Comparison of ENCODE assay signal across 8 mouse cellular contexts in genomic region chr17:28528043-28528351, GRCm38 (mm10). TPM values are rescaled to one million over a fixed set of nuclear protein-coding genes. Genes with fewer than 3 reads are reported as not detected.
DNase-seq lines count a peak whose midpoint lies in the region; ATAC-seq and TF ChIP-seq lines count a peak whose summit lies in the region.

No protein-coding gene starts in this region.

- no peak for TF ChIP-seq POLR2A in cerebellum, adult 2 months (IDR thresholded peaks at IDR 0.05; ENCODE audit: borderline replicate concordance, insufficient read depth, low read length)

- no peaks in the 10 kb centered on the region for H3K27me3 ChIP-seq in cerebellum, adult 2 months (ENCODE audit: control insufficient read depth, insufficient read depth, low read length)

- no peak overlapping the region for H3K4me3 ChIP-seq in cerebellum, adult 2 months (replicated peaks; ENCODE audit: insufficient read depth, low read depth, low read length)

- peak; percentile 71 to 78 for ATAC-seq in hematopoietic stem cell, adult 5-6 weeks (replicated peaks in 1 of 2; ENCODE audit: insufficient read depth in 1 of 2, low FRiP score in 2 of 2, low TSS enrichment in 1 of 2, low read depth in 1 of 2, poor library complexity in 2 of 2, severe bottlenecking in 2 of 2)

- DNase-seq in MN1 (ENCODE audit: low spot score), result peak; percentile 86
- DNase-seq in cerebellum, adult 2 months, result peak; percentile 77 to 85
- DNase-seq in forelimb bud, embryonic 11.5 days (ENCODE audit: low read depth, low spot score), result peak; percentile 78
- DNase-seq in layer of hippocampus, postnatal 25 days (ENCODE audit: extremely low spot score in 1 of 2, low spot score in 1 of 2), result peak; percentile 80 to 90
- DNase-seq in lung, postnatal 4 days, result peak; percentile 82 to 90
- DNase-seq in retina, postnatal 7 days (ENCODE audit: low read depth, low spot score), result peak; percentile 87
- DNase-seq in urinary bladder, adult 18-20 months (ENCODE audit: low spot score in 2 of 2), result peak; percentile 76 to 77

- WGBS in cerebellum, adult 2 months, result 6% methylated on average over 6 of the region's 6 CpGs

- H3K4me1 ChIP-seq in cerebellum, adult 2 months (ENCODE audit: control insufficient read depth, insufficient read depth, low read length), result 0 out of 2 replicates have a peak, but pooled peaks cover 2% of the 10 kb centered on the region

- peak; percentile 94 for TF ChIP-seq CTCF in cerebellum, adult 2 months (IDR thresholded peaks at IDR 0.05; ENCODE audit: borderline replicate concordance, insufficient read depth, low read depth, low read length)

- no peak overlapping the region for H3K27ac ChIP-seq in cerebellum, adult 2 months (ENCODE audit: insufficient read depth, low read length)

RNA-seq across cellular contexts. Expression of gene Armc12, which starts 2.6 kb away (rescaled TPM):
- not detected in 2 replicates for polyA plus RNA-seq in cerebellum, adult 2 months (2012; rRNA removed)
- not detected in 2 replicates for total RNA-seq in hematopoietic stem cell, adult 5-6 weeks (2017)
- not detected for total RNA-seq in layer of hippocampus, postnatal 25 days (2021)

RNA-seq across cellular contexts. Expression of gene Fkbp5, which starts 10.7 kb away (rescaled TPM):
- polyA plus RNA-seq in cerebellum, adult 2 months (2012; rRNA removed), result 8.6 and 8.9 TPM in 2 replicates
- 46.6 and 47.5 TPM in 2 replicates for total RNA-seq in hematopoietic stem cell, adult 5-6 weeks (2017)
- 10 to 100 TPM; 62.5 to 85.0 TPM for total RNA-seq in layer of hippocampus, postnatal 25 days (2021)

RNA-seq across cellular contexts. Expression of gene Clpsl2, which starts 21.2 kb away (rescaled TPM):
- not detected in 2 replicates for polyA plus RNA-seq in cerebellum, adult 2 months (2012; rRNA removed)
- total RNA-seq in hematopoietic stem cell, adult 5-6 weeks (2017), result not detected in 2 replicates
- not detected for total RNA-seq in layer of hippocampus, postnatal 25 days (2021)

RNA-seq across cellular contexts. Expression of gene Clps, which starts 32.6 kb away (rescaled TPM):
- 0.28 TPM in 1 of 2 replicates, not detected in the other for polyA plus RNA-seq in cerebellum, adult 2 months (2012; rRNA removed)
- not detected in 2 replicates for total RNA-seq in hematopoietic stem cell, adult 5-6 weeks (2017)
- total RNA-seq in layer of hippocampus, postnatal 25 days (2021), result not detected

RNA-seq across cellular contexts. Expression of gene Lhfpl5, which starts 47.4 kb away (rescaled TPM):
- 17.8 and 20.4 TPM in 2 replicates for polyA plus RNA-seq in cerebellum, adult 2 months (2012; rRNA removed)
- total RNA-seq in hematopoietic stem cell, adult 5-6 weeks (2017), result 0.13 TPM in 1 of 2 replicates, not detected in the other
- total RNA-seq in layer of hippocampus, postnatal 25 days (2021), result 1 to 10 TPM; 3.6 to 4.0 TPM
